Mouse (Mus musculus) urinary bladder, postnatal 14 days (tissue): Measurements from ENCODE around the gene Dkk3.
A peak's percentile ranks its signal among the peaks of the same experiment; 100 is the strongest.
"Not testable (repeated sequence)": the region's sequence is repeated elsewhere in the genome, so short reads cannot be mapped to it uniquely, and the experiment has no call there.

Experiments
- DNase-seq: peaks from one replicate; pipeline ENCODE4 v3.0.0; 2021; ENCODE audit warnings: low spot score

The Dkk3 gene

GRCm38 (mm10) chr7:112169955-112170692 is 11.3 kb upstream of the Dkk3 start:
- no peak for DNase-seq

GRCm38 (mm10) chr7:112165593-112165992 is 6.7 kb upstream of the Dkk3 start:
- no peak for DNase-seq

- not testable (repeated sequence) for DNase-seq
These were observed 6.2 kb upstream of the Dkk3 start for GRCm38 (mm10) chr7:112165032-112165431.

GRCm38 (mm10) chr7:112164430-112164829 is 5.6 kb upstream of the Dkk3 start:
- DNase-seq = no peak

GRCm38 (mm10) chr7:112159835-112160234 is 978 bp upstream of the Dkk3 start:
- no peak for DNase-seq

- peak; percentile 19 for DNase-seq
These were observed 528 bp downstream of the Dkk3 start for GRCm38 (mm10) chr7:112158316-112158741.

- DNase-seq = peak; percentile 21
These were observed 1.1 kb downstream of the Dkk3 start for GRCm38 (mm10) chr7:112157584-112158315.

- peak; percentile 32 for DNase-seq
These were observed 3.7 kb downstream of the Dkk3 start for GRCm38 (mm10) chr7:112155194-112155593.

- DNase-seq = no peak
These were observed 4.4 kb downstream of the Dkk3 start for GRCm38 (mm10) chr7:112154445-112154844.

GRCm38 (mm10) chr7:112149113-112149512 is 9.7 kb downstream of the Dkk3 start:
- DNase-seq = no peak

- DNase-seq = no peak
These were observed 10.9 kb downstream of the Dkk3 start for GRCm38 (mm10) chr7:112147979-112148378.

- no peak for DNase-seq
These were observed 14.1 kb downstream of the Dkk3 start for GRCm38 (mm10) chr7:112144646-112145179.

GRCm38 (mm10) chr7:112143978-112144377 is 14.9 kb downstream of the Dkk3 start:
- DNase-seq = no peak

GRCm38 (mm10) chr7:112143090-112143500 is 15.8 kb downstream of the Dkk3 start:
- DNase-seq = no peak

GRCm38 (mm10) chr7:112142616-112143015 is 16.2 kb downstream of the Dkk3 start:
- DNase-seq = no peak

- no peak for DNase-seq
These were observed 18.1 kb downstream of the Dkk3 start for GRCm38 (mm10) chr7:112140725-112141124.

GRCm38 (mm10) chr7:112138509-112139405 is 20.1 kb downstream of the Dkk3 start:
- peak; percentile 67 for DNase-seq

- peak; percentile 42 for DNase-seq
These were observed 20.7 kb downstream of the Dkk3 start for GRCm38 (mm10) chr7:112138168-112138508.

GRCm38 (mm10) chr7:112136537-112136936 is 22.3 kb downstream of the Dkk3 start:
- no peak for DNase-seq

- no peak for DNase-seq
These were observed 23.7 kb downstream of the Dkk3 start for GRCm38 (mm10) chr7:112135161-112135560.

- no peak for DNase-seq
These were observed 25.6 kb downstream of the Dkk3 start for GRCm38 (mm10) chr7:112133277-112133676.

- DNase-seq = no peak
These were observed 26.9 kb downstream of the Dkk3 start for GRCm38 (mm10) chr7:112132005-112132404.
